Mouse (Mus musculus) layer of hippocampus, postnatal 10 days (tissue): Measurements from ENCODE around the gene Dab1. TPM values are rescaled to one million over a fixed set of nuclear protein-coding genes. Genes with fewer than 3 reads are reported as not detected.

Experiments used
- DNase-seq, 2 experiments: peaks; one replicate each; pipeline ENCODE4 v3.0.0; 2021; ENCODE audit warnings: low spot score in 2 of 2
- total RNA-seq, 2 experiments: library from RNA; stranded (reverse); gene quantifications; 2 replicates each; pipeline ENCODE4 v1.2.3; 2021

The Dab1 gene
- total RNA-seq, 2 experiments from 2014 or later = 147 to 158 TPM

DNA sequence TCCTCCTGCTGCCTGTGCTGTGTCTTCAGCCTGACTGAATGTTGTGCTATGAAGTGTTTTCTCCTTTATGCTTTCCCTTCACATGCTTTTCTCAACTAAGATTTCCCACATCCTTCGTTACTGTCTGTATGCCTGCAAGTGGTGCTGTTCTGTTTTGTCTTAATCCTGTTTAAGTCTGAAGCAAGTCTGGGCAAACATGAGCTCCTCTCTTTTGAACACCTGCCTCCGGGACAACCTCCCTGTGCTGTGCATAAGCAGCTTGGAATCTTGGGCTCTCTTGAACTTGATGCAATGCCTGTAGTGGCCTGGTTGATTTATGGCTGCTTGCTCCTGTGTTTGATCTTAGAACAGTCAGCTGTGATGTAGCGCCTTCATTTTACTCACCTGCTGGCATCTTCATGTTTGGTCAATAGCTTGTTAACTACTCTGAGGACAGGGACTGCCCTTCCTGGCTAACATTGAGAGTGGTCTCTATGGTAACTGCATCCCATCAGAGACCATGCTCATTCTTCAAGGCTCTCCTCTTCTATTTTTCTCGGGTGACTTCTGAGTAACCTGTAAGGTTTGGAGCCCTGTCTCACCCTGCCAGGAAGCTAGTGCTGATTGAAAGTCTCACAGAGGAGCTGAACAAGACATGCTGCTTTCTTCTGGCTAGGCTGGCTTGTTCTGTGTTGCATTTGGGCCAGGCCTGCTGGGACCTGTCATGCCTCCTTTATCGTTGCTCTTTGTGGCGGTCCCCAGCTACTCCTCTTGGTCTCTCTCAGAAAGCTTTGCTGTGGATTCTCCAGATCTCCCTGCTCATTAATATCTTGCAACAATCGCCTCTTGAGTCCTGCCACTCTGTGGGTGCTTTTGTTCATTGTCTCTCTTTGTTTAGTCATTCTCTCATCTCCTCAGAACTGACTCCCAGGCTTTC lies 342.2 kb downstream of the Dab1 start:
- DNase-seq = no peak

DNA sequence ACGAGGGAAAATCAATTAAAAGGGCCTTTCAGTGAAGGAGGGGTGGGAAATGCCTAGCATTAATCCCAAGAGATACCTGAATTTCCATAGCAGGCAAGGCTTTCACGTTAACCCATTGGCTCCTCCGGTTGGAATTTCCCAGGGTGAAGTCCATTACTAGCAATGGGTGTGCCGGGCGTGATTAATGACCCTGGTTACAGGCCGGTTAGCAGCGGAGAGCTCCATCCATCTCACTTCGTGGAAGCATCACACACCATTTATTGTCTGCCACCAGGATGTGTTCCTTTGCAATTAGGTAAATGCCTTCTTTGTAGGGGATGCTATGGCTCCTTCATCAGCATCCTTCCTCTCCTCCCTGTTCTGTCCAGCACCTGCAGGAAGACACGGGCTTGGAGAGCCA lies 350.7 kb downstream of the Dab1 start:
- no peak for DNase-seq

DNA sequence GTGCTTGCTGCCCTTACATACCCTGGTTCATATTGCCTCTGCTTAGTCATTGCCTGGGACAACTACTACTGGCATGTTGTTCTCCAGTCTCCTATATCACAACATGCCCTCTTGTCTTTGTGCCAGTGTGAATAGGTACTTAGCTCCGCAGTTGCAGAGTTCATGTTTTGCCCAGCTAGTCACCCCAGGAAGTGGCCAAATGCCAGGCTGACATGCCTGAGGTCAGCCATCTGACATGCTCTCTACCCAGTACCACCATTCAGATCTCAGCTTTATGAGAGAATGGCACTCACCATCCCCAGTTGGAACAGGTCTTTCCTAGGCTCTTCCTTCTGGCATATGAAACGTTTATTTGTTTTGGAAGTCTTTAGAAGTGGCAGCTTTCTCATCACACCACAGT lies 355.4 kb downstream of the Dab1 start:
- no peak for DNase-seq

GRCm38 (mm10) chr4:103974946-103975345 lies 355.8 kb downstream of the Dab1 start:
- DNase-seq = no peak

DNA sequence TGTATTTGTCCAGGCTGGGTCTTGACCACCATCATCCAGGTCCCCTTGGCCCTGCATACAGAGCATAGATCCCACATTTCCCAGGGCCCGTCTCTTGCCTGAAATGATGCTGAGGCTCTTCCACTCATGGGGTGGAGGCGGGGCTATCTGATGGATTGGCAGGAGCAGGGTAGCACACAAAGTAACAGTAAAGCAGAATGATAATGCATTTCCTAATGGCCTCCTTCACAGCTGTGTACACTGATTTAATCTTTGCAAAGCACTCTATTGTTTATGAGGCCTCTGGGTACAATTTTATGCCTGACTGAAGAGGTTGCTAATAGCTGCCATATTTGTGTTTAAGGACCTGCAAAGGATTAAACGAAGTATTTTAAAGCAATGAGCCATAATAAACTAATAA lies 374.7 kb downstream of the Dab1 start:
- DNase-seq = no peak

DNA sequence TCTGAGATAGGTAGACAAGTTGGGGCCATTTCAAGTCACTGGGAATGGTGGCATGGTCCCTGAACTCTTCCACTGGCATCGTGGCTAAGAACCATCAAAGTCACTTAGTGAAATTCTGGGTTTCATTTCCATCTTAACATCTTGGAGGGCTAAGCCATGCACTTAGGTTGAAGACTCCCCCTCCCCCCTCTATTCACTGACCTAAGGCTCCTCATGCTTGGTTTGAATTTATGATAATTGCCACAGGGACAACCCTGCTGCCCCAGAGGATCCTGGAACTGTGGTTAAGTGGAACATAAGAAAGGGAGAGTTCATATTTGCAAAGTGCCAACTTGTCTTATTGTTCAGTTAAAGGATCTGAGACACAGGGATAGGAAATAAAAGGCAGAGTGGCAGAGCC lies 375.2 kb downstream of the Dab1 start:
- DNase-seq = no peak

DNA sequence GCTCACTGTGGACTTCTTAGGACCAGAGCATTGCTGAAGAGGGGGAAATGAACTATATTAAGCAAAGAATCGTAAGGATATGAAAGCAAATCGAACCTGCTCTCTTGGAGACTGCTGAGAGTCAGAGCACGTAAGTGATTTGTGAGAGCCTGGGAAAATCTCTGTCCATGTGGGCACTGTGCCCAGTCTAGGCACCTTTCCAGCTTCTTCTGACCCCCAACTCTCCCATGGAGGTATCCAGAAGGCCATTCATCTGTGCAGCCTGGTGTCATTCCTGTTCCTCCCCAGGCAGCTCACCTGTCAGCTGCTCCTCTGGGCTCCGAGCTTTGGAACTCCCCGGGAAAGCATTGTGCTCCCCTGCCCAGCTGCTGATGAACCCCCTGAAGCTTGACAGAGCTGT lies 389.2 kb downstream of the Dab1 start:
- no peak for DNase-seq

DNA sequence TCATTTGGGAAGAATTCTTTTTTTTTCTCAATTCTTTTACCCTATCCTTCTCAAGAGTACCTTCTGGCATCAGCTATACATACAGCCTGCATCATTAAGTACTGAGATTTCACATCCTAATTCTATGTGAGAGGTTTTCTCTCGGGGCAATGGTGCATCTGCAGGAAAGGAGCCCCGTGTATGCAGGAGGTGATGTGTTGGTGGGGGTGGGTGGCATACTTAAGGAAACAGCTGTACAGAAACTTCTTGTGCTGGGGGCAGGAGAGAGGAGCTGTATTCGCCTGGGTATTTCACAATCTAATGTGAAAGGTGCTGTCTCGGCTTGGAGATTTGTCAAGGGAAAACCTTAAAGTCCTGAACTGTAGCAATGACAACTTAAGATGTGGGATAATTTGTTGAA lies 392.5 kb downstream of the Dab1 start:
- DNase-seq = no peak

DNA sequence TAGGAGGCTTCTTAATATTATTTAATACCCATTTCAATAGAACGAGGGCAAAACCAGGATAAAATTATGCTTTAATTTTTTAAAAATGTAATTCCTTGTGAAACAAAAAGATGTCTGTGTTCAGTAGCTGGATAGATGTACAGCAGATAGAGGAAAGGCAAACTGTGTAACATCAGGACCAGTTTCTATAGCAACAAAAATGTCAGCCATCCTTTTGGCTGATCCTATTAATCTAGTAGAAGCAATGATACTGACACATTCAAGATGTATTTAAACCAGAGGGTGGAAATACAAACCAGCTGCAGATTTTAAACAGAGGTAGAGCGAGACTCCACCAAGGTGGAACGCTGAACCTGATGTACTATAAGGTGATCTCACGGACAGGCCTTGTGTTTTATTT lies 393.0 kb downstream of the Dab1 start:
- no peak for DNase-seq

DNA sequence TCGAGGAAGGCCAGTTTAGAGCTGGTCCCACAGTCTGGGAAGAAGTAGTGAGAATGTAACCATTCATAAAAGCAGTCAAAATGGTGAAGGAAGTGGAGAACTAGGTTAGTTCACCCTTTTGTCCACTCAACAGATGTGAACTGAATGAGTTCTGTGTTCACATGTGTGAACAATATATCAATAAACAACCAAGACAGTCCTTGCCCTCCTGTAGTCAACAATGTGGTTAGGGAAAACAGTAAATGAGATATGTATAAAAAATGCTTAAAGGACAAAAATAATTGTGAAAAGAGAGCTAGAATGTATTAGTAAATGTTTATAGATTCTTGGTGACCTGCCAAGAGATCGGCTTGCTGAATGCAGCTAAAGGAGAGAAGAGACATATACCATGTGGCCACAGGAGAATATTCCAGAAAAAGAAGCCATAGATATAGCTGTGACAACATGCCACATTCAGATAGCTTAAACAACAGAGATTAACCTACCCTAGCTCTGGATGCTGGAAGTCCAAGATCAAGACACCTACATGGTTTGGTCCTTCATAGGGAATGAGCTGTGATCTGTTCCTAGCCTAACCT lies 406.0 kb downstream of the Dab1 start:
- no peak for DNase-seq

DNA sequence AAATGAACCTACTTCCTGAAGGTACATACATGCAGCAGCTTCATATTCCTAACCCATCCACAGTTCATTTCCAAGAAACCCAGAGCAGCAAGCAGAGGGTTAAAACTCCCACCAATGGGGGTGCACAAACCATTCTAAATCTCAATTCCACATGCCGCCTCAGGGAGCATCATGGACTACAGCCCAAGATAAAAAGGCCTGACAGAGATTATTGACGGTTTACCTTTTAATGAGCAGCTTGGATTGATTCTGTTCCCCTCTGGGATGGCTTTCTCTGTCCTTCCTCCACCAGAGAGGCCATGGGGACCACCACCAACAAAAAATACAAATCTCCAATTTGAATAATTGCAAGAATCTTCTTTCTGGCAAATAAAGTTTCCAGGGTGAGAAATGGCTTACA lies 407.7 kb downstream of the Dab1 start:
- no peak for DNase-seq

GRCm38 (mm10) chr4:104027239-104027638 lies 408.1 kb downstream of the Dab1 start:
- no peak for DNase-seq

DNA sequence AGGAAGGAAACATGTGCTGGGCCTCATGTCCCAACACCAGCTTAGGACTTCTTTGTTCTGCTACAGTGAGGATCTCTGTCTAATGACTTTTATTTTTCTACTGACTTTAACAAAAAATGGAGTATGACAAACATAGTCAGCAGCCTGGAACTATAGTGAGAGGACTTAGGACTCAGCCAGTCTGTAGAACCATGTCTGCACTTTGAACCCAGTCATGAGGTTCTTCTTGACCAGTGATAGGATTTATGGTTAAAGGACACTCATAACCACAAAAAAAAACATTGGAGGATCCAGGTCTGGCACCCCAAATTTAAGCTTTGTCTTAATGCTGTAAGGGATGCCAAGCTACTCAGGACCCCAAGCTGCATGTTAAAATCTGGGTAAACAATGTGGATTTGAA lies 416.9 kb downstream of the Dab1 start:
- no peak for DNase-seq

GRCm38 (mm10) chr4:104039588-104039987 lies 420.4 kb downstream of the Dab1 start:
- no peak for DNase-seq

GRCm38 (mm10) chr4:104043441-104043840 lies 424.3 kb downstream of the Dab1 start:
- DNase-seq = no peak

DNA sequence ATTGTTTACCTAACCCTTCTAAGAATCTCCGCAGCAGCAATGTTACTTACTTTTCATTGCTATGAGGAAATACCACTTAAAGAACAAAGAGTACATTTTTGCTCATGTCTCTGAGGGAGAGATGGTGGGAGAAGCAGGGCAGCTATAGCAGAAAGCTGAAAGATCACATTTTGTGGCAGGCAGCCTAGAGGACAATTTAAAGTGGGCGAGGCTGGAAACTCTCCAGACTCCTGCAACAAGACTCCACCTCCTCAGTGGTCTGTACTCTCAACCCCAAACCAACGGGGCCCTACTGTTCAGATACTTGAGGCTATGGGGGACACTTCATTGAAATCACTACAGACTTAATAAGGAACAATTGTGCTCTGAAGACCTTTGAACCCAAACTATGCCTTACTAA lies 425.5 kb downstream of the Dab1 start:
- DNase-seq = no peak

DNA sequence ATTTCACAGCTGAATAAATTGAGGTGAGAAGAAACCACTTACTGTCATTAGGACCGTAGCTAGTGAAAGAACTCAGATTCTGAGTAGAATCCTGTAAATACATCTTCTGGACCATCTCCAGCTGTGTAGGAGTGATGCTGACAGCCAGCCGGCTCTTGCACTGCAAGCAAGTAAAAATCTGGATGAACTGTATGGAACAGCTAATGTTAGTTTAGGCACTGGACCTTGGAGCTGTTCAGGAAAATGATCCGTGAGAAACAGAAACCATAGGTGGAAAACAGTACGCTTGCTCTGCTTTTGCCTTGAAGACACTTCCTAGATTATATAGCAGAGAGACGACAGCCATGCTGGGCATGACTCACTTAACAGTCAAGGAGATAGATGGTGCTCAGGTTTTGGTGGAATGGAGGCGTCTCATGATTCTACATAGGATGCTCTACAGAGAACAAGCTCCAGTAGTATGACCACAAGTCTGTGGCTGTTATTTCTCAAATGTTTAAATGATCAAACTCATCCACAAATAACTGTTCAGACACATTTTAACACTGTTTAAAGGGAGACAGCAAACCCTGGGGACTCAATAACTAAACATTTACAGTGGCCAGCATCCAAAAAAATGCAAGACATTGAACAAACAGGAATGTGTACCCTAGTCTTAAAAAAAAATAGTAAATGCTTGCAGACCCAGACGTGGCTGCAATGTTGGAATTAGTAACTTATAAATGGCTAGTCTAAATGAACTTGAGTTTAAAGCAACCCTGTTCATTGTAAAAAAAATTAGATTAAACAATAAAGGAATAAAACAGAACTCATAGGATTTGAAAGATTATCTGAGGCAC lies 429.0 kb downstream of the Dab1 start:
- DNase-seq = no peak

- DNase-seq = no peak
Observed at GRCm38 (mm10) chr4:104057116-104057515, 438.0 kb downstream of the Dab1 start.

- DNase-seq = no peak
Observed at GRCm38 (mm10) chr4:104059569-104059968, 440.4 kb downstream of the Dab1 start.

GRCm38 (mm10) chr4:104062356-104062755 lies 443.2 kb downstream of the Dab1 start:
- DNase-seq = no peak

GRCm38 (mm10) chr4:104066901-104067300 lies 447.7 kb downstream of the Dab1 start:
- DNase-seq = no peak

- no peak for DNase-seq
Observed at GRCm38 (mm10) chr4:104067748-104068147, 448.6 kb downstream of the Dab1 start.
